Comparison of ENCODE assay signal across 22 mouse cellular contexts in genomic region chr12:16140511-16141110, GRCm38 (mm10).
A peak's percentile ranks its signal among the peaks of the same experiment; 100 is the strongest.
DNase-seq lines count a peak whose midpoint lies in the region; ATAC-seq lines count a peak whose summit lies in the region.
"Had no signal": no experiment of that assay in that cellular context is flagged by ENCODE, and none has a peak within 500 bp of the region (broad histone marks: within the 10 kb centered on the region; RNA-seq: fewer than 3 reads in every experiment).

No protein-coding gene starts in this region.

- H3K4me3 ChIP-seq in brown adipose tissue, adult 24 weeks (ENCODE audit: insufficient read depth, low read depth, low read length) = no peak overlapping the region
- H3K4me3 ChIP-seq in limb, embryonic 15.5 days = no peak overlapping the region
- H3K4me3 ChIP-seq: embryonic facial prominence, embryonic 13.5 days; forebrain, embryonic 12.5 days; hindbrain, embryonic 12.5 days had no signal

- no peak overlapping the region for H3K4me2 ChIP-seq in limb, embryonic 15.5 days
- H3K4me2 ChIP-seq: embryonic facial prominence, embryonic 13.5 days; forebrain, embryonic 12.5 days; hindbrain, embryonic 12.5 days had no signal

- peaks cover 10% of the 10 kb centered on the region; the same call in 1 of the 2 replicates for H3K4me1 ChIP-seq in brown adipose tissue, adult 24 weeks (ENCODE audit: control insufficient read depth, insufficient read depth, insufficient read length, low read length)
- peaks cover 13% of the 10 kb centered on the region; the same call in 1 of the 2 replicates for H3K4me1 ChIP-seq in limb, embryonic 15.5 days

- peak; percentile 30 for DNase-seq in gastrocnemius, postnatal 25 days
- no peak for DNase-seq in gastrocnemius, postnatal 14 days
- peak; percentile 32 to 67 for DNase-seq in heart, adult 9 months (ENCODE audit: low spot score in 2 of 2)
- DNase-seq in heart, postnatal 14 days = no peak
- no peak for DNase-seq in left cerebral cortex, adult 11 months (ENCODE audit: low spot score)
- DNase-seq: adrenal gland, postnatal 14 days; cerebellum, adult 18-20 months; cerebellum, adult 9-11 months; cerebellum, postnatal 36 days; heart, postnatal 4 days had no signal

- H3K27me3 ChIP-seq in limb, embryonic 15.5 days = no peaks in the 10 kb centered on the region
- H3K27me3 ChIP-seq: CH12.LX; embryonic facial prominence, embryonic 13.5 days; forebrain, embryonic 12.5 days; hindbrain, embryonic 12.5 days had no signal

- H3K9ac ChIP-seq in limb, embryonic 15.5 days = no peak overlapping the region
- H3K9ac ChIP-seq: embryonic facial prominence, embryonic 13.5 days; forebrain, embryonic 12.5 days; hindbrain, embryonic 12.5 days had no signal

- H3K27ac ChIP-seq in brown adipose tissue, adult 24 weeks (replicated peaks; ENCODE audit: low read depth, low read length) = peak overlapping the region; percentile 81
- H3K27ac ChIP-seq in limb, embryonic 15.5 days = peak overlapping the region; percentile 43; the same call in 1 of the 2 replicates
- H3K27ac ChIP-seq: embryonic facial prominence, embryonic 13.5 days; forebrain, embryonic 12.5 days; hindbrain, embryonic 12.5 days had no signal

- H3K9me3 ChIP-seq in limb, embryonic 15.5 days = no peaks in the 10 kb centered on the region
- H3K9me3 ChIP-seq: embryonic facial prominence, embryonic 13.5 days; forebrain, embryonic 12.5 days; hindbrain, embryonic 12.5 days had no signal

- ATAC-seq in limb, embryonic 15.5 days (ENCODE audit: insufficient number of reproducible peaks, low FRiP score, low TSS enrichment, low read depth) = no peak
- ATAC-seq: activated CD4-positive, CD25-positive, alpha-beta regulatory T cell, adult 4 months; forebrain, embryonic 16.5 days; hindbrain, embryonic 16.5 days; inflammation-experienced regulatory T-cells, adult 6 months; intestine, postnatal 0 days; Patski had no signal

- H3K36me3 ChIP-seq in limb, embryonic 15.5 days = no peaks in the 10 kb centered on the region
- H3K36me3 ChIP-seq: embryonic facial prominence, embryonic 13.5 days; forebrain, embryonic 12.5 days; hindbrain, embryonic 12.5 days had no signal

- intact Hi-C loops in gastrocnemius, postnatal 14 days (cut with DNase I; ENCODE audit: low total_unique reads) = no loop called here
- intact Hi-C loops in heart, postnatal 14 days (cut with DNase I) = loop anchor here (10.0 kb wide), 1 partner anchor 436 kb away; no protein-coding TSS in a partner anchor

- WGBS in limb, embryonic 15.5 days = 33% methylated on average over 5 of the region's 5 CpGs

Comparison
In these comparisons a context has a peak if more than half of its experiments do, and no peak if none do; other contexts are left out.
1. DNase-seq: peak in gastrocnemius, postnatal 25 days (single experiment) and heart, adult 9 months (2 of 2); none in gastrocnemius, postnatal 14 days (single experiment), heart, postnatal 14 days (0 of 2) and left cerebral cortex, adult 11 months (single experiment).